Mouse (Mus musculus) ES-E14 (cell line): Measurements from ENCODE around the gene Lhpp.

Experiments used
- CHD2 ChIP-seq: IDR thresholded peaks from 2 replicates; pipeline ENCODE4 v1.6.1; 2014; ENCODE audit warnings: mild to moderate bottlenecking, low read depth, low read length, inconsistent platforms
- HCFC1 ChIP-seq: IDR thresholded peaks from 2 replicates; pipeline ENCODE4 v1.6.1; 2012; ENCODE audit warnings: low read length, inconsistent platforms, borderline replicate concordance; ENCODE audit not compliant: insufficient read depth
- MAFK ChIP-seq: IDR thresholded peaks from 2 replicates; pipeline ENCODE4 v1.6.1; 2014; ENCODE audit warnings: mild to moderate bottlenecking, low read depth, low read length, inconsistent platforms; ENCODE audit not compliant: insufficient read depth
- ZC3H11A ChIP-seq: IDR thresholded peaks from 2 replicates; pipeline ENCODE4 v1.6.1; 2012; ENCODE audit warnings: low read depth, mild to moderate bottlenecking, inconsistent platforms, low read length, borderline replicate concordance
- ZNF384 ChIP-seq: IDR thresholded peaks from 2 replicates; pipeline ENCODE4 v1.6.1; 2012; ENCODE audit warnings: low read depth, low read length, inconsistent platforms

GRCm38 (mm10) chr7:132722401-132723370 is 112.2 kb downstream of the Lhpp start:
- TF ChIP-seq MAFK (no peak), ZNF384 (no peak), CHD2 (no peak), ZC3H11A (no peak), HCFC1 (no peak)
